Mouse (Mus musculus): ENCODE results near the gene Arhgef15.

GRCm38 (mm10) chr11:68897120-68897519 is 60.2 kb downstream of the Arhgef15 start:
- peak; percentile 84 for TF ChIP-seq CTCF (IDR thresholded peaks at IDR 0.05; ENCODE audit: low read depth)
- TF ChIP-seq EP300 (optimal IDR thresholded peaks at IDR 0.05), result no peak
